Mouse (Mus musculus) midbrain, embryonic 13.5 days (tissue): ENCODE measurements around the gene Zmym3. TPM values are rescaled to one million over a fixed set of nuclear protein-coding genes. Genes with fewer than 3 reads are reported as not detected.

Experiments used
- ATAC-seq: fragments of 200-750 bp; cut with Nextera tagmentation; 2 replicates; pipeline ENCODE4 v1.8.0; 2017; ENCODE audit warnings: mild to moderate bottlenecking, moderate TSS enrichment, moderate library complexity
- H3K27ac ChIP-seq: fragments of 300-500 bp; sonication (generic); 2 replicates; pipeline ENCODE4 v1.5.1; 2015; ENCODE audit warnings: inconsistent platforms, mild to moderate bottlenecking, moderate library complexity
- H3K27me3 ChIP-seq: fragments of 300-500 bp; sonication (generic); 2 replicates; pipeline ENCODE4 v1.6.1; 2015; ENCODE audit warnings: mild to moderate bottlenecking, inconsistent platforms
- H3K36me3 ChIP-seq: fragments of 300-500 bp; sonication (generic); 2 replicates; pipeline ENCODE4 v1.6.1; 2015; ENCODE audit warnings: mild to moderate bottlenecking, inconsistent platforms
- H3K4me1 ChIP-seq: fragments of 300-500 bp; sonication (generic); replicated peaks from 2 replicates; pipeline ENCODE4 v1.6.1; 2015; ENCODE audit warnings: inconsistent platforms
- H3K4me2 ChIP-seq: fragments of 300-500 bp; sonication (generic); replicated peaks from 2 replicates; pipeline ENCODE4 v1.6.1; 2015; ENCODE audit warnings: moderate library complexity, mild to moderate bottlenecking, inconsistent platforms
- H3K4me3 ChIP-seq: fragments of 300-500 bp; sonication (generic); replicated peaks from 2 replicates; pipeline ENCODE4 v1.5.1; 2015; ENCODE audit warnings: mild to moderate bottlenecking, inconsistent platforms
- H3K9ac ChIP-seq: fragments of 300-500 bp; sonication (generic); replicated peaks from 2 replicates; pipeline ENCODE4 v1.6.1; 2015; ENCODE audit warnings: mild to moderate bottlenecking, inconsistent platforms
- H3K9me3 ChIP-seq: fragments of 300-500 bp; sonication (generic); 2 replicates; pipeline ENCODE4 v1.6.1; 2016; ENCODE audit warnings: mild to moderate bottlenecking, inconsistent platforms
- WGBS: fragments of 180-500 bp; shearing (Covaris S2); methylation state at CpG from one replicate; pipeline ENCODE4 v1.1.7; 2015; 5-methylcytosine and 5-hydroxymethylcytosine counted together
- polyA plus RNA-seq: library from polyadenylated mRNA; unstranded; fragments of >200 nt; fragmentation: Nextera tagmentation; extraction: Ambion mirVana; gene quantifications from 2 replicates; pipeline ENCODE4 v1.2.1, GENCODE M21; 2015

Gene Zmym3
- 60.3 and 62.7 TPM in 2 replicates for polyA plus RNA-seq

DNA sequence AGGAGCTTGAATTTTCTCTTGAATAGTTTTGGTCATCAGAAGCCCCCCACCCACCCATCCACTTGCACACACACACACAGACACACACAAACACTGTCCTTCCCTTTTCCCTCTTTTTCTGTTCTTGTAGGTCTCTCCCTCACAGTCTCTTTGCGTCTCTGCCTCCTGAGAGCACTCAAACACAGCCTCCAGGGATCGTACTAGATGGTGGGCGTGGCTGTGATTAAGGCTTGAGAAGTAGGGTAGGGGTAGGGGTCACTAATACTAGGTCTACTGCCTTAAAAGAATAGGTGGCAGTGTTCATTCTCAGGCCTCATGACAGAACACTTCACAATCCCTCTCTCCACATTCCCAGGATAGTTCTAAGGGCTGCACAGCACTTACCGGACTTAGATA lies at the start of gene Zmym3:
Gene Zmym3 (minus strand): TSS at position 150 of the 396 bp plus-strand sequence.
- no peak for ATAC-seq

DNA sequence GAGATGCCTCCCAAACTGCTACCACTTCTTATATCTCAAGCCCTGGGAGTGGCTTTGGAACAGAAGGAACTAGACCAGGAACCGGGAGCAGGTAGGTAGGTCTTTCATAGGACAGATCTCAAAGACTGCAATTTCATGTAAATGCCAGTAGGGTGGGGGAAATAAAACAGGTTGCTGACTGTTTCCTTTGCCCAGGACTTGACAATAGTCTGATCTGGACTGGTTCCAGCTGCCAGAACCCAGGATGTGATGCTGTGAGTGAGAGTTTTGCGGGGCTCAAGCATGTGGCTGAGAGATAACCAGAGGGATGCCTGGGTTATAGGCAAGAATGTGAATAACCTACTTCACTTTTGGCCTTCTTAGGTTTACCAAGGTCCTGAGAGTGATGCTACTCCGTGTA lies 30.9 kb upstream of the Zmym3 start:
- H3K36me3 ChIP-seq, result peaks cover 57% of the 10 kb centered on the region
- no peak for ATAC-seq
- WGBS, result 83% methylated on average over 3 of the region's 3 CpGs

More for the DNA sequence above, at the start of gene Zmym3:
- H3K36me3 ChIP-seq, result peaks cover 2% of the 10 kb centered on the region
- no peaks in the 10 kb centered on the region for H3K9me3 ChIP-seq
- peaks cover 26% of the 10 kb centered on the region for H3K4me1 ChIP-seq
- no peaks in the 10 kb centered on the region; the same call in 1 of the 2 replicates for H3K27me3 ChIP-seq
- H3K27ac ChIP-seq, result peak within 1 kb of the TSS; percentile 78
- peak within 1 kb of the TSS; percentile 66 for H3K4me2 ChIP-seq
- peak within 1 kb of the TSS; percentile 57 for H3K4me3 ChIP-seq
- peak within 1 kb of the TSS; percentile 59 for H3K9ac ChIP-seq
- WGBS, result 36% methylated on average over 4 of the region's 4 CpGs

DNA sequence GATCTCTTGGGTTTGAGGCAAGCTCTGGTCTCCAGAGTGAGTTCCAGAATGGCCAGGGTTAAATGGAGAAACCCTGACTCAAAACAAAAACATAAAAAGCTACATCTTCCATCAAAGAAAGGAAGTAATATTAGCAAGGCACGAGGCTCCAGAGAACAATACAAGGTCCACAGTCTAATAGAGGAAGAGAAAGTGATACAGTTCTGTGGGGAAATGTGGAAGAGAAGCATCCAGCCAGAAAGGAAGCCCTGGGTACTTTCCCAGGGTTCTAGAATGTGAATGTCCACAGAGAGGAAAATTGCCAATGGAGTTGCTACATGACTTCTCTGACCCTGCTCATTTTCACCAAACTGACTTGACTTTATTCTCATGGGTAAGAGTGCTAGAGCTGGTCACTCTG lies 30.5 kb upstream of the Zmym3 start:
- no peak for ATAC-seq
- Histone ChIP-seq H3K9me3 (no peaks in the 10 kb centered on the region), H3K4me2 (no peak overlapping the region), H3K27me3 (no peaks in the 10 kb centered on the region), H3K4me3 (no peak overlapping the region), H3K4me1 (no peaks in the 10 kb centered on the region), H3K36me3 (peaks cover 61% of the 10 kb centered on the region), H3K9ac (no peak overlapping the region), H3K27ac (no peak overlapping the region)
- 85% methylated on average over 1 of the region's 1 CpGs for WGBS

More for the DNA sequence above, 30.9 kb upstream of the Zmym3 start:
- no peak overlapping the region for H3K9ac ChIP-seq
- no peaks in the 10 kb centered on the region for H3K9me3 ChIP-seq
- no peak overlapping the region for H3K4me3 ChIP-seq
- no peak overlapping the region for H3K27ac ChIP-seq
- no peak overlapping the region for H3K4me2 ChIP-seq
- no peaks in the 10 kb centered on the region for H3K27me3 ChIP-seq
- no peaks in the 10 kb centered on the region for H3K4me1 ChIP-seq

DNA sequence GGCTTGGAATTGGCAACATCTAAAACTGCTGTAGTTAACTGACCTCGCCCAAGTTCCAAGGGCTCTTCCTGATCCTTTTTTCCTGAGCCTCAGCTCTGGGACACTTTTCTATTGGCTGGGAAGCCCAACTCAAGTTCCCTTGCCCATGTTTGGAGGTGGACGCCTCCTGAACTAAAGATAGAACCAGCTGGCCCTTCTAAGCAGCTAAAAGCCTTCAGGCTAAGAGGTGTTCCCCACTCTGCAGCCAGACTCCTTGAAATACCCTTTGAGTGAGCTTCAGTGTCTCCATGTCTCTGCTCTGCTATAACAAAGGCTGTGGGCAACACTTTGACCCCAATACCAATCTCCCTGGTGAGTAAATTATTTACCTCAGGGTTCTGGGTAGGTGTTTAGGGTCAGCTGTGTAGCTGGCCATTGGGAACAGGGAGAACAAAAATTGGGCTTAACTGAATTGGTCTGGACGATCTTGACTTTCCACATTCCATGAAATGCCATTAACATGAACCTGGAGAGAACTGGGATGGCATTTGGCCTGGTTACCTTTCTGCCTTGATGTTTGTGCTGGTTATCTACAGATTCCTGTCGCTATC lies 28.3 kb upstream of the Zmym3 start, which contains the start of gene Itgb1bp2:
Gene Itgb1bp2 (plus strand): TSS at position 203 of the 590 bp plus-strand sequence.
- Histone ChIP-seq H3K36me3 (peaks cover 77% of the 10 kb centered on the region), H3K9ac (no peak within 1 kb of the TSS), H3K4me2 (no peak within 1 kb of the TSS), H3K4me1 (no peaks in the 10 kb centered on the region), H3K27ac (no peak within 1 kb of the TSS), H3K9me3 (no peaks in the 10 kb centered on the region), H3K27me3 (no peaks in the 10 kb centered on the region), H3K4me3 (no peak within 1 kb of the TSS)
- ATAC-seq, result no peak
- 75% methylated on average over 4 of the region's 4 CpGs for WGBS

DNA sequence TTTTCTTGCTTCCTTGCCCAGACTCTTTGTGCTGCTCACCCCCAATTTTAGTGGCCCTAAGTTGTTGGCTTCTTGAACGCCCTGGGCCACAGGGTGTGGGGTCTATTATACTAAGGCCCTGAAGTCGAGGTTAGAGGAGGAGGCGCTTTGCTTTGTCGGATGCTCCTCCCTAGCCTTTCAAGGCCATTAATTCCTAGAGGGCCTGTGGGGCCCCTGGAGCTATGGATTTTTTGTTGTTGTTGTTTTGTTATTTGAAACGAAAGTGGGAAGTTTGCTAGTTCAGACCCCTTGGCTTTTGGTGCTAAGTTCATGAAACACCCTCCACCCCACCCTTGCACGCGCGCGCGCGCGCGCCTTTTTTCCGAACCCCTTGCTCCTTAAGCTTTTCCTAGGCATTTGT lies 9.3 kb upstream of the Zmym3 start:
- Histone ChIP-seq H3K27me3 (no peaks in the 10 kb centered on the region), H3K4me2 (peak overlapping the region; percentile 58), H3K9me3 (no peaks in the 10 kb centered on the region), H3K4me3 (peak overlapping the region; percentile 68), H3K36me3 (peaks cover 11% of the 10 kb centered on the region; the same call in 1 of the 2 replicates), H3K4me1 (peaks cover 24% of the 10 kb centered on the region), H3K27ac (peak overlapping the region; percentile 94), H3K9ac (peak overlapping the region; percentile 85)
- peak; percentile 44; the same call in 1 of the 2 replicates for ATAC-seq
- WGBS, result 32% methylated on average over 14 of the region's 14 CpGs

DNA sequence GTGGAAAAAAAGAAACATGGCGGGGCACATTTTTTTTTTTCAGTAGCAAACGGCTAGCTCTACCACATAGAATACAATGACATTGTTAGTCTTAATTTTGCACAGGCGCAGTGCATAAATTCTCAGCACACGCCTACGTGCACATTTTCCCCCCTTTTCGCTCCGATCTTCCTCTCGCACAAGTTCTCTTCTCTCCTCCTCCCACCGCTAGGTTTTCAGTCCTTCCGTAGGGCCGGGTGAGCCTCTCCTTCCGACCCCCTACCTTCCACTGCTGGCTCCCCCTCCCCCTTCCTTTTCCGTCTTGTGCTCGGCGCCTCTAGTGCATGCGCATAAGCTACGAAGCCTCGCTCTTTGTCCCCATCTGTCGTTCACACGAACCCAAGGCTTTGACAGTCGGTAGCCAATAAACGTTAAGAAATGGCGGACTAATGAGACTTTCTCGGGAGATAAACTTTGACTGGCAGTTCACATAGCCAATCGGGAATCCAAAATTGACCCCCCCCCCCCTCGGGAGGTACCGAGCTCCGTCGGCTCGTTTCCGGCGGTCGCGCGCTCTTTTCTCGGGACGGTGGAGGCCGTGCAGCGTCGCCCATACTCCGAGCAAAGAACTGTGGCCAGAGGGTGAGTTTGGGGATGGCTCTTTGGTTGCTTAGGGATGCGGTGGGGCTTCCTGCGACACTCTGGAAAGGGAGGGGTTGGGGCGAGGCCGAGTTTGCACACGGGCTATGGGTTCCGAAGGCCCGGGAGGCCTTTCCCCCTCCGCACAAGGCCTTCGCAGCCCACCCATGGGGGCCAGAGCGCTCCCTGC lies 8.7 kb upstream of the Zmym3 start, which contains the start of gene Nono:
Gene Nono (plus strand): TSS at position 177 of the 808 bp plus-strand sequence.
- peaks cover 24% of the 10 kb centered on the region for H3K4me1 ChIP-seq
- H3K9me3 ChIP-seq, result no peaks in the 10 kb centered on the region
- H3K4me2 ChIP-seq, result peak within 1 kb of the TSS; percentile 58
- WGBS, result 22% methylated on average over 51 of the region's 51 CpGs
- peak within 1 kb of the TSS; percentile 85 for H3K9ac ChIP-seq
- H3K36me3 ChIP-seq, result peaks cover 9% of the 10 kb centered on the region; the same call in 1 of the 2 replicates
- no peaks in the 10 kb centered on the region for H3K27me3 ChIP-seq
- peak; percentile 97 for ATAC-seq
- peak within 1 kb of the TSS; percentile 94 for H3K27ac ChIP-seq
- H3K4me3 ChIP-seq, result peak within 1 kb of the TSS; percentile 68

DNA sequence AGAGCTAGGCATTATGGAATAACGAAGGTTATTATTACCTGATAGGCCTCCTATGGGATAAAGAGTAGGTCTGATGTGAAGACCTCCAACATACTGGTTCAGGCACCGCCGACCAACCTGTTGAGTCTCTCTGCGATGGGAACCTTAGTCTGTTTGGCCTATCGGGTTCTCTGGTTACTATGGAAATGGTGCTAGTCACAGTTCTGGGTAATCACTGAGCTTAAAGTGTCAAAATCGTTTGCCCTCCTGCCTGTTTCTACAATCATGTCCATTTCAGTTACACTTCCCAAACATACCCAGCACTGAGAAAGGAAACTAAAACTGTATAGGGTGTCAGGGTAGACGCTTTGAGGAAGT lies 8.1 kb upstream of the Zmym3 start:
- peak; percentile 10 for ATAC-seq
- Histone ChIP-seq H3K4me3 (peak overlapping the region; percentile 68), H3K4me1 (peaks cover 24% of the 10 kb centered on the region), H3K27ac (peak overlapping the region; percentile 86), H3K4me2 (peak overlapping the region; percentile 49), H3K9ac (peak overlapping the region; percentile 36), H3K36me3 (peaks cover 9% of the 10 kb centered on the region; the same call in 1 of the 2 replicates), H3K27me3 (no peaks in the 10 kb centered on the region), H3K9me3 (no peaks in the 10 kb centered on the region)
- 27% methylated on average over 7 of the region's 7 CpGs for WGBS

DNA sequence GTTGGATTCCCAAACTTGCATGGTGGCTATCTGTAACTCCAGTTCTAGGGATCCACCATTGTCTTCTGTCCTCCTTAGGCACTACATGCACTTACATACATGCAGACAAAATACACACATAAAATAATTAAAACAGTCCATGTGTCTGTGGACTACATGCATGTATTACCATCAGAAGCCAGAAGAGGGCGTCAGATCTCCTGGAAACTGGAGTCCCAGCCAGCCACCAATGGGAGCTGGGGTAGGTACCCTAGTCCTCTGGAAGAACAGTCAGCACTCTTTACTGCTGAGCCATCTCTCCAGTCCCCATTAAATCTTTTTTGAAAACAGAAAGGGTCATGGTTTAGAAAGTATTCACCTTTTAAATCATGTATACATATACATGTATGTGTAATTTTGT lies 7.1 kb upstream of the Zmym3 start:
- no peak for ATAC-seq
- peaks cover 4% of the 10 kb centered on the region; the same call in 1 of the 2 replicates for H3K36me3 ChIP-seq
- no peaks in the 10 kb centered on the region for H3K9me3 ChIP-seq
- no peak overlapping the region for H3K27ac ChIP-seq
- no peak overlapping the region for H3K4me2 ChIP-seq
- H3K9ac ChIP-seq, result no peak overlapping the region
- H3K4me3 ChIP-seq, result no peak overlapping the region
- 11% methylated on average over 1 of the region's 1 CpGs for WGBS
- H3K27me3 ChIP-seq, result no peaks in the 10 kb centered on the region
- peaks cover 24% of the 10 kb centered on the region for H3K4me1 ChIP-seq

DNA sequence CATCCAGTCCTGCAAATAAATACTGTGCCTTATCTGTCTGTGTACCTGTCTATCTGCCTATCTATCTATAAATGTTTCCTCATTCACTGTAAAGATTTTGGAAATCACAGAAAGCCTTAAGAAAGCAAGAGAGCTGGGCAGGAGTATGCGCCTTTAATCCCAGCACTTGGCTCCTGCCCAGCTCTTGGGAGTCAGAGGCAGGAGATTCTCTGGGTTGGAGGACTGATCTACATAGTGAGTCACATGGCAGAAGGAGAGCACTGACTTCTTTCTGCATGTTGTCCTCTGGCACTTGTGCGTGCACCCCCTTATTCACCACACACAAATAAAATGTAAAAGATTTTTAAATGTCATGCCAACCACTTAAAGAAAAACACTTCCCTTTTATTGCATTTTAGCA lies 2.8 kb upstream of the Zmym3 start:
- no peak overlapping the region for H3K27ac ChIP-seq
- H3K4me2 ChIP-seq, result no peak overlapping the region
- ATAC-seq, result no peak
- peaks cover 13% of the 10 kb centered on the region for H3K4me1 ChIP-seq
- no peak overlapping the region for H3K4me3 ChIP-seq
- no peaks in the 10 kb centered on the region for H3K9me3 ChIP-seq
- H3K9ac ChIP-seq, result no peak overlapping the region
- no peaks in the 10 kb centered on the region for H3K36me3 ChIP-seq
- WGBS, result 88% methylated on average over 2 of the region's 2 CpGs
- no peaks in the 10 kb centered on the region; the same call in 1 of the 2 replicates for H3K27me3 ChIP-seq

DNA sequence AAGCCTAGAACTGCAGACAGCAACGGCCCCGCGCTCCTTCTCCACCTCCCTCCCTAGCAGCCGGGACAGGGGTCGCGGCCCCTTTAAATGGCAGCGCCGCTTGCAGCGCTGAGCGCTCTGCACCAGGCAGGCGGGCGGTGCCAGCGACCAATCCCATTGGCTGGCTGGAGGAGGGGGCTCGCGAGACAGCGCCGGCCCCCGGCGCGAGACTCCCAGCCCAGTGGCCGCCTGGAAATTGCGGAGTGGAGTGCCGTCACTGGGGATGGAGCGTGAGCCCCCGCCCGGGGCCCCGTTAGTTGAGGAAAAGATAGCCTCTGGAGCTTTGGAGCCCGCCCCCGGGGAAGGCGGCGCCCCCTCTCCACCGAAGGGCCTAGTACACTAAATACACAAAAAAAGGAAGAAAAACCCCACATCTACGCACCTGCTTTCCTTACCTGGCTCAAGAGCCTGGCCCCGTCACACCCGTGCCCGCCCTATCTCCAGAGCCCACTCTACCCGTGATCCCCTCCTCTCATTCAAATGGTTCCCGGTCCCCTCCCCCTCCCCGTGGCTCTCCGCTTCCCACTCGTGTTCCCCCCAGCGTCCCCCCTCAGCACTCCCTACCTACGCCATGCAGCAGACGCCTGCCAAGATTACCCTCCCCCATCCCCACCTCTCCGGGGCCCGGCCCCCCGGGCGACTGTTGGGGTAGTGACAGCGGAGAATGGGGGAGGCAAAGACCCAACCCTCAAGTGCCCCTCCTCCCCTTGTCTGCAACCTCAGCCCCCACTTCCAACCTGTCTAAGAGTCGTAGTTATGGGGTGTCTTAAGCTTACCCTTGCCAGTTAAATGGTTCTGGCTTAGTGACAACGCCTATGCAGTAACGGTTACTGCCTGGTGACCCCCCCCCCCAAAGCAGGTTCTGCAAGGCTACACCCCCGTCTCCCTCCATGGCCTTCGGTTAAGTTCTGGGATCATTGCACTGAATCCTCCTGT lies 637 bp downstream of the Zmym3 start:
- Histone ChIP-seq H3K36me3 (peaks cover 7% of the 10 kb centered on the region), H3K27ac (peak overlapping the region; percentile 78), H3K27me3 (no peaks in the 10 kb centered on the region; the same call in 1 of the 2 replicates), H3K9me3 (no peaks in the 10 kb centered on the region), H3K4me3 (peak overlapping the region; percentile 57), H3K4me2 (peak overlapping the region; percentile 66), H3K4me1 (peaks cover 26% of the 10 kb centered on the region), H3K9ac (peak overlapping the region; percentile 72)
- ATAC-seq, result peak; percentile 97
- 18% methylated on average over 54 of the region's 54 CpGs for WGBS

DNA sequence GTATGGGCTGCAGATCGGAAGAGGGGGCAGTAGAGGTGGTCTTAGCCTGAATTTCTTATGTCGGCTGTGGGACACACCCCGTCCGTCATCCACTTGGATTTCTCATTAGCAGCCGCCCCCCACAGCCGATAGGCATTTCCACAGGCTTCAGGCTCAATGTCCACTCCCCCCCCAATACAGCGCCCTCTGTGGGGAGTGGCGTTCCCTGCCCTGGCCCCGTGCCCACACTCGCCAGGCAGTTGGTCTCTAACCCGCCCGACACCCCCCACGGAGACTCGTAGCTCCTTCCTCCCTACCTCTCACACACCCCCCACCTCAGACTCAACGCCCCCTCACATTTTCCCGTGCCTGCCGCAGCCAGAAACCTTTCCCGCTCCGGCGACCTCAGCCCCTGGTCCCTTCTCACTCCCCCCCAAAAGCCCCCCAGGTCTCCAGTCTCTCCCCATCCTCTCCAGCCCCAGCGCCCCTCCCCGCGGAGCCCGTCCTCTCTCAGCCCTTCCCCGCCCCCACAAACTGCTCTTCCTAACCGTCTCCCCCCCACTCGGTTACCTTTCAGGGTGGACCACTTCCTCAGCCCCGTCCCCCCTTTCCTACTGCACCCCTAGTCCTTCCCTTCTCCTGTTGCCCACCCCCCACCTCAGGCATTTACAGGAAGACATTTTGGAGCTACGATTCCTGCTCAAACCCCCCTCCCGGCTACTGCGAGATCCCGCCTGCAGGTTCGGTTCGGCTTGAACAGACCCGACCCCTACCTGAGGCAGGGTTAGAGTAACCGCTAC lies 1.5 kb downstream of the Zmym3 start:
- Histone ChIP-seq H3K4me2 (peak overlapping the region; percentile 66), H3K27me3 (no peaks in the 10 kb centered on the region; the same call in 1 of the 2 replicates), H3K36me3 (peaks cover 7% of the 10 kb centered on the region), H3K4me1 (peaks cover 26% of the 10 kb centered on the region), H3K4me3 (peak overlapping the region; percentile 57), H3K9me3 (no peaks in the 10 kb centered on the region), H3K9ac (peak overlapping the region; percentile 72), H3K27ac (peak overlapping the region; percentile 78)
- ATAC-seq, result no peak
- WGBS, result 21% methylated on average over 35 of the region's 36 CpGs
